Mouse (Mus musculus) bone marrow macrophage, adult 2 months (primary cell): Measurements from ENCODE around the gene Sars2.

ENCODE experiments used
- CTCF ChIP-seq: IDR thresholded peaks from 2 replicates; pipeline ENCODE4 v1.5.1; 2012; ENCODE audit warnings: low read depth, mild to moderate bottlenecking, low read length, moderate library complexity
- POLR2A ChIP-seq: IDR thresholded peaks from 2 replicates; pipeline ENCODE4 v1.6.1; 2012; ENCODE audit warnings: mild to moderate bottlenecking, low read depth, low read length, borderline replicate concordance

GRCm38 (mm10) chr7:28802846-28803588, 61.2 kb downstream of the Sars2 start:
- TF ChIP-seq POLR2A (no peak), CTCF (no peak)
